Mouse (Mus musculus) cortical plate, adult 2 months (tissue): ENCODE measurements around the gene Crtac1.

Source experiments
- CTCF ChIP-seq: fragments of 200-500 bp; IDR thresholded peaks from 2 replicates; pipeline ENCODE4 v1.5.1; 2011; ENCODE audit warnings: mild to moderate bottlenecking, control low read depth, low read length; ENCODE audit not compliant: insufficient read depth; ENCODE audit errors: extremely low read depth
- POLR2A ChIP-seq: fragments of 200-500 bp; IDR thresholded peaks from 2 replicates; pipeline ENCODE4 v1.6.1; 2011; ENCODE audit warnings: mild to moderate bottlenecking, low read length, control low read depth; ENCODE audit not compliant: insufficient read depth; ENCODE audit errors: extremely low read depth

- TF ChIP-seq CTCF (no peak), POLR2A (0 out of 2 replicates have a peak, but pooled peaks have one; percentile 29)
Observed at GRCm38 (mm10) chr19:42432191-42432590, 608 bp upstream of the Crtac1 start.
